Mouse (Mus musculus): ENCODE results near the gene Prdx2. TPM values are rescaled to one million over a fixed set of nuclear protein-coding genes. Genes with fewer than 3 reads are reported as not detected.

Gene Prdx2
- total RNA-seq, 2 experiments from 2014 or later = 633 to 676 TPM

DNA sequence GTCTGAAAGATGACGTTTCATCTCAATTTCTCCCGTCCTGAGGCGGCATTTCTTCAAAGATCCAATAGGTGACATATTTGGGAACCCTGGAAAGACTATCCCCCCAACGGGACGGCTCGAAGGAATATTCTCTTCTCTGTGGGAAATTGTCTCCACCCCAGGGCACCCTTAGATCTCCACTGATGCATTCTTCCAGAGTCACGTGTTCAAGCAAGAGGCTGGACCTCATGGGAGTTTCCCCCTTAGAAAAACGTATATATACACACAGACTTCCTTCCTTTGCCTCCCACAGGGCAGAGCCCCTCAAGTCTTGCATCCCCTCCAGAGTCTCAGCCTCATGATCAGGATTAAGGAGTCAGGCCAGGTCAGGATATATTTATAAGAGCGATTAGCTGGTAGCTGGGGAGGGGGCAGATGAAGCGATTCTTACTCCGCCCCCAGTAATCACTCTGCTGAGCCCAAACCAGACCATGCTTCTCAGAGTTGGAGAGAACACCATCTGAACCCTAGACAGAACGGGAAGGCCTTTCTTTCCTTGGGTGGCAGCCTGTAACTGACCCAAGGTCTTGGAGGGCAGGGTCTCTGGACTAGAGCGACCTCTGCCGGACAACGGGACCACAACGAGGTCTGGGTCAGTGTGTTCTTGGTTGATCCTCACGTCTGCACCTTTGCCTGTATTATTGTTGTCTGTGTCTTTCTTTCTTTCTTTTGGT is 22.7 kb upstream of the Prdx2 start, which contains the start of gene Rtbdn:
Gene Rtbdn, plus strand, starts transcription at position 464 of the 713 bp plus-strand sequence.
- intact Hi-C loops (cut with DNase I) = no loop called here
- no peak for DNase-seq

- intact Hi-C loops (cut with DNase I) = no loop called here
- peak; percentile 56 to 63 for DNase-seq
Measured at GRCm38 (mm10) chr8:84947241-84947545, 22.2 kb upstream of the Prdx2 start.

GRCm38 (mm10) chr8:84949753-84950152 is 19.6 kb upstream of the Prdx2 start:
- intact Hi-C loops (cut with DNase I) = no loop called here
- no peak for DNase-seq

DNA sequence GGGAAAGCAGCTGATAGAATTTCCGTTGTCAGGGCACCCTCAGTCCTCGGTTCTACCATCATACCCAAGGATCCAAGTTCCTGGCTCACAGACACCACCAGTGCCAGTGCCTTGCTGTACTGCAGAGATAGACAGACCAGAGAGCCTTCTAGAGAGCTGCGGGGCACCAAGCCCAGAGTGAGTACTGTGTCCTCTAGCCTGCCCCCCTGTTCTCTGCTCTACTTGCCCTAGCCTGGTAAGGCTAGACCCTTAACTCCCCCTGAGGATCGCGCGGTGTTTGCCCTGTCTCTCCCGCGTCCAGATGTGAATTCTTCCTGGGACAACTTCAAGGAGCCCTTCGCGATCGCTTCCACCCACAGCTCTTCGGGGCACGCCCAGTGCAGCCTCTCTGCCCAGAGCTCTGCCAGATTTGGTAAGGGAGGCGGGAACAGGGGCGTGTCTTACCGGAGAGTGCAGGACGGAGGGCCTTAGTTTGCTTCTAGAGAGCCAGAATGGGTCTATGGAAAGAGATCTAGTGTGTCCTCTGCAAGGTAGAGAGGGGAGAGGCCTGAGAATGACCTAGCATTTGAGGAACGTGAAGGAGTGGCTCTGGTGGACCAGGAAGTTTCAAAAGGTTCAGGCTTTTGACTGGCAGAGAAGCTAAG is 16.7 kb upstream of the Prdx2 start:
- peak; percentile 31 to 42 for DNase-seq
- intact Hi-C loops (cut with DNase I) = no loop called here

- peak; percentile 47 to 71 for DNase-seq
- intact Hi-C loops (cut with DNase I) = loop anchor here (5.0 kb wide), 1 partner anchor 41 kb away; no protein-coding TSS in a partner anchor
Measured at GRCm38 (mm10) chr8:84956768-84957167, 12.6 kb upstream of the Prdx2 start.

GRCm38 (mm10) chr8:84959811-84960210 is 9.6 kb upstream of the Prdx2 start:
- intact Hi-C loops (cut with DNase I) = loop anchor here (5.0 kb wide), 2 partner anchors 33 to 37 kb away; no protein-coding TSS in a partner anchor
- no peak for DNase-seq

DNA sequence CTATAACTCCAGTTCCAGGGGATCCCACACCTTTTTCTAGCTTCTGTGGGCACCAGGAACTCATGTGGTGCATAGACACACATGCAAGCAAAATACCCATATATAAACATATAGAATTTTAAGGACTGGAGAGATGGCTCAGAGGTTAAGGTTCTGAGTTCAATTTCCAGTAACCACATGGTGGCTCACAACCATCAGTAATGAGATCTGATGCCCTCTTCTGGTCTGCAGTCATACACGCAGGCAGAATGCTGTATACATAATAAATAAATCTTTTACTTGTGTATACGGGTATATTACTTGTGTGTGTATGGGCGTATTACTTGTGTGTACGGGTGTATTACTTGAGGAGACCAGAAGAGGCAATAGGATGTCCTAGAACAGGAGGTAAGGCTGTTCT is 5.4 kb upstream of the Prdx2 start:
- no peak for DNase-seq
- intact Hi-C loops (cut with DNase I) = loop anchor here (5.0 kb wide), 1 partner anchor 37 kb away; no protein-coding TSS in a partner anchor

DNA sequence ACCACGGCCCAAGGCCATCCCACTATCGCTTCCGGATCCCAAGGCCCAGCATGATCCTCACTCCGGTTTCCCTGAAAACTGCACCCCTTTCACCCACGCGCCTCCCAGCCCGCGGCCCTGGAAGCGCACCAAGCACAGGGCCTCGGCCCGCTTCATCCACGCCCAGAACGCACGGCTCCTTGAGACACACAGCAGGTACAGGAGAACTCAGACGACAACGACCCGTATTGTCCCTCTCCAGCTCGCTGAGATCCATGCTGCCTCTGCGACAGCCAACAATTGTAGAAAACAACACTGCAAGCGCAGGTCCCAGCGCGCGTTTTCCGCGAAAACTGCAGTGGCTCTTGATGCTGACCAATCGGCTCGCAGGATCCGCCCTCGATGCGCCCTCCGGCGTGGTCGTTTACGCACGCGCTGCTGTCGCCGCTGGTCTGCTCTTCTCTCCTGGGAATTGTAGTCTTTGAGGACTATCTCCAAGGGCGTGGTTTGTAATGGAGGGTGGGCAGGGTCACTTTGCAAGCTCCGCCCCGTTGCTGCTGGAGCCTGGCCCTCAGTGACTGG is 3.6 kb upstream of the Prdx2 start:
- peak; percentile 89 to 90 for DNase-seq
- intact Hi-C loops (cut with DNase I) = no loop called here

DNA sequence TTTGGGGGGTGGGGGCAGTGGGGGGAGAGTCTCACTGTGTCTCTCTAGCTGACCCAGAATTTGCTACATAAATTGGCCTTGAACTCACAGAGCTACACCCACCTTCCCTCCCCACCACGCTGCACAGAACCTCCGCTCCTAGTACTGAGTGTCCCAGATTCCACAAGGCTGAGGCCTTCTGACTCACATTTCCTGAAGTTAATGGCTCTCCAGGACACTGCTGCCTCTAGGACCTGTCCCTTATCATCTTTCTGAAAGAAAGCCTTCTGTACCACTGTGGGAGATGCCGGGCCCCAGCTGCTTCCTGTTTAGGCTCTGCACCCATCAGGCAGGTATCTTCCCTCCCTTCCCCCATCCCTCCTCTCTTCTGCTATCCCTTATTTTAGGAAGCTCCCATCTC is 2.8 kb upstream of the Prdx2 start:
- intact Hi-C loops (cut with DNase I) = no loop called here
- DNase-seq = peak in 1 of 2 experiments; percentile 6

DNA sequence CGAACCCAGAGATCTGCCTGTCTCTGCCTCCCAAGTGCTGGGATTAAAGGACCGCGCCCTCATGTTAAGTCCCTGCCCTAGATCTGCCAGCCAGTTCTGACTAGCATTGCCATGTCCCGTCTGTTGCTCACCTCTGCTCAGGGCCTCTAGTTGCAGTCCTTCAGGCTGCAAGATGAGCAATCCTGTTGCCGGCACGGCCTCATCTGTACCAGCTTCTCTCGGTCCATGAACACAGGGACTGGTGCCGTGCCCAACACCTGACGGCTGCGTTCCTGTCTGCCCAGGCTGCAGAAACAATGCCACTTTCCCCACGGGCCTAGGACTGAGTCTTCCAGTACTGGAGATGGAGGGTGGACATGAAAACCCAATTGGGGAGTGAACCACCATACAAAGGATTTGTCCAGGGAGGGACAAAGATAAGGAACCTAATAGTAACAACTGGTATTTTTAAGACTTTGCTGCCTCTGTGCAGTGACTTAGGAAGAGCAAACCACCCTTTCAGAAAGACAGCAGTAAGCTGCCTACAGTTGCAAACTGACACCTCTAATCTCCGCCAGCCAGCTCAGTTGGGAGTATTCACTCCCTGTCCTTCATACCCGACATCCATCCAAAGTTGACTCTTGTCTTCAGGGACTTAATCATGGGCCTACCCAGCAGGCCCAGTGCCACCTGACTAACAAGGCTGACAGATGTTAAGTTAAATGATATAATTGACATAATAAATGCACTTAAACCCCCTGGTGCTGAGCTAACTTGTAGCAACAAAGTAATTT is 1.7 kb upstream of the Prdx2 start:
- DNase-seq = no peak
- intact Hi-C loops (cut with DNase I) = no loop called here

- intact Hi-C loops (cut with DNase I) = no loop called here
- peak in 1 of 2 experiments; percentile 32 for DNase-seq
Measured at GRCm38 (mm10) chr8:84968650-84969049, 737 bp upstream of the Prdx2 start.

- DNase-seq = no peak
- intact Hi-C loops (cut with DNase I) = no loop called here
Measured at GRCm38 (mm10) chr8:84970135-84970790, 876 bp downstream of the Prdx2 start.

GRCm38 (mm10) chr8:84970913-84971312 is 1.5 kb downstream of the Prdx2 start:
- intact Hi-C loops (cut with DNase I) = no loop called here
- no peak for DNase-seq

GRCm38 (mm10) chr8:84973079-84973478 is 3.7 kb downstream of the Prdx2 start:
- no peak for DNase-seq
- intact Hi-C loops (cut with DNase I) = no loop called here

GRCm38 (mm10) chr8:84973803-84974542 is 4.6 kb downstream of the Prdx2 start:
- peak; percentile 61 to 62 for DNase-seq
- intact Hi-C loops (cut with DNase I) = no loop called here

- DNase-seq = no peak
- intact Hi-C loops (cut with DNase I) = loop anchor here (1.0 to 5.0 kb wide), 3 partner anchors 16 to 312 kb away; partner anchors contain the start of genes Asna1, Hook2, Ier2 and Trir
Measured at GRCm38 (mm10) chr8:84974543-84975142, 5.3 kb downstream of the Prdx2 start.

DNA sequence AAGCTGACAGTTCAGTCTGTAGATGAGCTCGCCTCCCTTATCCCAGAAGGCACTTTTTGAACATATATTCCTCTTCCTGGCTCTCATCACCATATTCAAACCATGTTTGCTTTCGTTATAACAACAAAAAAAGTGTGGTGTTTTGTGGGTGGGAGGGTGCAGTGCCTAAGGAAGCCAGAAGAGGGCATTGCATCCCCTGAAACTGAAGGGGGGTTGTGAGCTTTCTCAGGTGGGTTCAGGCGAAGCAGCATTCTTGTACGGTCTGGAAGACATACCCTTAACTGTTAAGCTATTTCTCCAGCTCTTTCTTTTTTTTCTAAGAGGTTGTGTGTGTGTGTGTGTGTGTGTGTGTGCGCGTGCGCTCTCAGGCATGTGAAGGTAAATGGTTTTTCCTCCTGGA is 6.0 kb downstream of the Prdx2 start:
- intact Hi-C loops (cut with DNase I) = loop anchor here (1.0 to 5.0 kb wide), 3 partner anchors 15 to 313 kb away; partner anchors contain the start of genes Asna1, Hook2, Ier2 and Trir
- DNase-seq = peak; percentile 76 to 77

GRCm38 (mm10) chr8:84976031-84976762 is 6.8 kb downstream of the Prdx2 start:
- intact Hi-C loops (cut with DNase I) = loop anchor here (5.0 kb wide), 2 partner anchors 51 to 314 kb away; partner anchors contain the start of genes Asna1, Ier2 and Trir
- DNase-seq = peak; percentile 96 to 98

Measured in heart, postnatal 36 days (tissue).